ENCODE assay signal across 10 mouse cellular contexts in genomic region chr2:162697151-162697550, GRCm38 (mm10).
"Had no signal": no experiment of that assay in that cellular context is flagged by ENCODE, and none has a peak within 500 bp of the region (broad histone marks: within the 10 kb centered on the region; RNA-seq: fewer than 3 reads in every experiment).

No protein-coding gene starts in this region.

- DNase-seq: kidney, postnatal 14 days; kidney, postnatal 4 days; left cerebral cortex, postnatal 4 days; liver, postnatal 0 days; lung, embryonic 14.5 days; thymus, adult 2 months; thymus, postnatal 14 days; thymus, postnatal 4 days had no signal

- ATAC-seq: liver, postnatal 0 days; lung, postnatal 0 days; midbrain, embryonic 15.5 days had no signal
